Mouse (Mus musculus): ENCODE measurements around the gene Rac1.
"Not testable (repeated sequence)": the region's sequence is repeated elsewhere in the genome, so short reads cannot be mapped to it uniquely, and the experiment has no call there.

GRCm38 (mm10) chr5:143548922-143549321 is 21.1 kb upstream of the Rac1 start:
- TF ChIP-seq CTCF (IDR thresholded peaks at IDR 0.05; ENCODE audit: control insufficient read depth, insufficient read depth, insufficient replicate concordance, low read depth, low read length); POLR2A (IDR thresholded peaks at IDR 0.05; ENCODE audit: control insufficient read depth, low read depth, low read length): not testable (repeated sequence)
